Mouse (Mus musculus): ENCODE measurements around the gene Tnfrsf25. TPM values are rescaled to one million over a fixed set of nuclear protein-coding genes. Genes with fewer than 3 reads are reported as not detected.

Gene Tnfrsf25
- total and polyA plus RNA-seq, 3 experiments = not detected

GRCm38 (mm10) chr4:152151966-152152544, 36.3 kb downstream of the Tnfrsf25 start, which contains the start of gene Espn:
Gene Espn, minus strand, starts transcription at chr4:152152371.
- TF ChIP-seq CTCF (IDR thresholded peaks at IDR 0.05; ENCODE audit: low read depth, low read length) (no peak), GATA2 (IDR thresholded peaks at IDR 0.05; ENCODE audit: borderline replicate concordance, low read depth, low read length) (no peak), GATA1 (IDR thresholded peaks at IDR 0.05; ENCODE audit: borderline replicate concordance, low read length) (no peak), POLR2AphosphoS5 (IDR thresholded peaks at IDR 0.05; ENCODE audit: insufficient replicate concordance, low read depth, low read length) (no peak), TAL1 (conservative IDR thresholded peaks at IDR 0.05; ENCODE audit: low read depth, low read length) (no peak)
- peaks cover 9% of the 10 kb centered on the region; the same call in 1 of the 2 replicates for H3K27me3 ChIP-seq (ENCODE audit: insufficient read depth, low read length)
- H3K4me1 ChIP-seq (ENCODE audit: insufficient read depth, low read depth, low read length) = peaks cover 60% of the 10 kb centered on the region
- peak within 1 kb of the TSS; percentile 74 for H3K4me3 ChIP-seq (ENCODE audit: low read depth, low read length)
- peaks cover 24% of the 10 kb centered on the region for H3K36me3 ChIP-seq (replicated peaks)
- H3K9me3 ChIP-seq (replicated peaks) = no peaks in the 10 kb centered on the region
- peak; percentile 31; the same call in 1 of the 2 replicates for ATAC-seq (ENCODE audit: extremely low read depth, insufficient number of reproducible peaks, low FRiP score, poor library complexity, severe bottlenecking)
- peak; percentile 70 for DNase-seq (ENCODE audit: low spot score)

GRCm38 (mm10) chr4:152153771-152154177, 38.0 kb downstream of the Tnfrsf25 start:
- Histone ChIP-seq H3K27me3 (ENCODE audit: insufficient read depth, low read length) (peaks cover 12% of the 10 kb centered on the region), H3K4me3 (ENCODE audit: low read depth, low read length) (peak overlapping the region; percentile 65; the same call in 1 of the 2 replicates), H3K36me3 (replicated peaks) (peaks cover 9% of the 10 kb centered on the region), H3K9me3 (replicated peaks) (no peaks in the 10 kb centered on the region), H3K4me1 (ENCODE audit: insufficient read depth, low read depth, low read length) (peaks cover 65% of the 10 kb centered on the region)
- TF ChIP-seq TAL1 (conservative IDR thresholded peaks at IDR 0.05; ENCODE audit: low read depth, low read length) (no peak), CTCF (IDR thresholded peaks at IDR 0.05; ENCODE audit: low read depth, low read length) (peak; percentile 88), GATA2 (IDR thresholded peaks at IDR 0.05; ENCODE audit: borderline replicate concordance, low read depth, low read length) (no peak)
- peak; percentile 61 for ATAC-seq (ENCODE audit: extremely low read depth, insufficient number of reproducible peaks, low FRiP score, poor library complexity, severe bottlenecking)
- DNase-seq (ENCODE audit: low spot score) = peak; percentile 86

GRCm38 (mm10) chr4:152155019-152155418, 39.3 kb downstream of the Tnfrsf25 start:
- TF ChIP-seq CTCF (IDR thresholded peaks at IDR 0.05; ENCODE audit: low read depth, low read length) = no peak
- no peak for TF ChIP-seq GATA2 (IDR thresholded peaks at IDR 0.05; ENCODE audit: borderline replicate concordance, low read depth, low read length)
- TF ChIP-seq POLR2AphosphoS5 (IDR thresholded peaks at IDR 0.05; ENCODE audit: insufficient replicate concordance, low read depth, low read length) = no peak
- no peak for TF ChIP-seq GATA1 (IDR thresholded peaks at IDR 0.05; ENCODE audit: borderline replicate concordance, low read length)
- no peak for TF ChIP-seq TAL1 (conservative IDR thresholded peaks at IDR 0.05; ENCODE audit: low read depth, low read length)
- Histone ChIP-seq H3K36me3 (replicated peaks) (peaks cover 2% of the 10 kb centered on the region), H3K4me3 (ENCODE audit: low read depth, low read length) (no peak overlapping the region), H3K9me3 (replicated peaks) (no peaks in the 10 kb centered on the region), H3K27me3 (ENCODE audit: insufficient read depth, low read length) (peaks cover 19% of the 10 kb centered on the region), H3K4me1 (ENCODE audit: insufficient read depth, low read depth, low read length) (peaks cover 71% of the 10 kb centered on the region)
- ATAC-seq (ENCODE audit: extremely low read depth, insufficient number of reproducible peaks, low FRiP score, poor library complexity, severe bottlenecking) (no peak), DNase-seq (ENCODE audit: low spot score) (no peak)

GRCm38 (mm10) chr4:152157779-152158584, 42.2 kb downstream of the Tnfrsf25 start:
- DNase-seq (ENCODE audit: low spot score) (no peak), ATAC-seq (ENCODE audit: extremely low read depth, insufficient number of reproducible peaks, low FRiP score, poor library complexity, severe bottlenecking) (peak; percentile 0; the same call in 1 of the 2 replicates)
- Histone ChIP-seq H3K4me3 (ENCODE audit: low read depth, low read length) (peak overlapping the region; percentile 71), H3K27me3 (ENCODE audit: insufficient read depth, low read length) (peaks cover 32% of the 10 kb centered on the region), H3K9me3 (replicated peaks) (no peaks in the 10 kb centered on the region; the same call in 1 of the 2 replicates), H3K36me3 (replicated peaks) (no peaks in the 10 kb centered on the region), H3K4me1 (ENCODE audit: insufficient read depth, low read depth, low read length) (peaks cover 49% of the 10 kb centered on the region)
- TF ChIP-seq POLR2AphosphoS5 (IDR thresholded peaks at IDR 0.05; ENCODE audit: insufficient replicate concordance, low read depth, low read length) (no peak), CTCF (IDR thresholded peaks at IDR 0.05; ENCODE audit: low read depth, low read length) (peak; percentile 66)

- peaks cover 41% of the 10 kb centered on the region for H3K4me1 ChIP-seq (ENCODE audit: insufficient read depth, low read depth, low read length)
- ATAC-seq (ENCODE audit: extremely low read depth, insufficient number of reproducible peaks, low FRiP score, poor library complexity, severe bottlenecking) (peak; percentile 62), DNase-seq (ENCODE audit: low spot score) (no peak)
- peaks cover 3% of the 10 kb centered on the region; the same call in 1 of the 2 replicates for H3K9me3 ChIP-seq (replicated peaks)
- H3K36me3 ChIP-seq (replicated peaks) = no peaks in the 10 kb centered on the region
- TF ChIP-seq GATA2 (IDR thresholded peaks at IDR 0.05; ENCODE audit: borderline replicate concordance, low read depth, low read length) (no peak), TAL1 (conservative IDR thresholded peaks at IDR 0.05; ENCODE audit: low read depth, low read length) (no peak), POLR2AphosphoS5 (IDR thresholded peaks at IDR 0.05; ENCODE audit: insufficient replicate concordance, low read depth, low read length) (no peak), GATA1 (IDR thresholded peaks at IDR 0.05; ENCODE audit: borderline replicate concordance, low read length) (no peak), CTCF (IDR thresholded peaks at IDR 0.05; ENCODE audit: low read depth, low read length) (no peak)
- peaks cover 32% of the 10 kb centered on the region for H3K27me3 ChIP-seq (ENCODE audit: insufficient read depth, low read length)
- peak within 1 kb of the TSS; percentile 71 for H3K4me3 ChIP-seq (ENCODE audit: low read depth, low read length)
Measured at GRCm38 (mm10) chr4:152158585-152159284, 43.0 kb downstream of the Tnfrsf25 start, which contains the start of gene Hes2. Gene Hes2, plus strand, starts transcription at chr4:152158867.

GRCm38 (mm10) chr4:152159285-152159678, 43.5 kb downstream of the Tnfrsf25 start:
- no peak for ATAC-seq (ENCODE audit: extremely low read depth, insufficient number of reproducible peaks, low FRiP score, poor library complexity, severe bottlenecking)
- TF ChIP-seq POLR2AphosphoS5 (IDR thresholded peaks at IDR 0.05; ENCODE audit: insufficient replicate concordance, low read depth, low read length) (no peak), CTCF (IDR thresholded peaks at IDR 0.05; ENCODE audit: low read depth, low read length) (no peak), GATA1 (IDR thresholded peaks at IDR 0.05; ENCODE audit: borderline replicate concordance, low read length) (no peak), TAL1 (conservative IDR thresholded peaks at IDR 0.05; ENCODE audit: low read depth, low read length) (no peak), GATA2 (IDR thresholded peaks at IDR 0.05; ENCODE audit: borderline replicate concordance, low read depth, low read length) (no peak)
- H3K9me3 ChIP-seq (replicated peaks) = peaks cover 3% of the 10 kb centered on the region; the same call in 1 of the 2 replicates
- H3K36me3 ChIP-seq (replicated peaks) = no peaks in the 10 kb centered on the region
- peaks cover 36% of the 10 kb centered on the region for H3K4me1 ChIP-seq (ENCODE audit: insufficient read depth, low read depth, low read length)
- DNase-seq (ENCODE audit: low spot score) = no peak
- peaks cover 32% of the 10 kb centered on the region for H3K27me3 ChIP-seq (ENCODE audit: insufficient read depth, low read length)
- H3K4me3 ChIP-seq (ENCODE audit: low read depth, low read length) = peak overlapping the region; percentile 71; the same call in 1 of the 2 replicates
